Mouse (Mus musculus): Measurements from ENCODE around the gene Dld.

Gene Dld

GRCm38 (mm10) chr12:31294996-31295395, 56.3 kb downstream of the Dld start:
- DNase-seq (ENCODE audit: low read depth, low spot score), result no peak

- no peak for DNase-seq (ENCODE audit: low read depth, low spot score)
These were observed 56.7 kb downstream of the Dld start for GRCm38 (mm10) chr12:31294526-31294925.

GRCm38 (mm10) chr12:31293361-31294142, 57.7 kb downstream of the Dld start:
- no peak for DNase-seq (ENCODE audit: low read depth, low spot score)

- no peak for DNase-seq (ENCODE audit: low read depth, low spot score)
These were observed 60.3 kb downstream of the Dld start for GRCm38 (mm10) chr12:31290951-31291350.

GRCm38 (mm10) chr12:31289046-31289445, 62.2 kb downstream of the Dld start:
- no peak for DNase-seq (ENCODE audit: low read depth, low spot score)

GRCm38 (mm10) chr12:31283617-31284136, 67.6 kb downstream of the Dld start:
- no peak for DNase-seq (ENCODE audit: low read depth, low spot score)

GRCm38 (mm10) chr12:31283131-31283530, 68.1 kb downstream of the Dld start:
- DNase-seq (ENCODE audit: low read depth, low spot score), result no peak

GRCm38 (mm10) chr12:31282241-31282640, 69.0 kb downstream of the Dld start:
- no peak for DNase-seq (ENCODE audit: low read depth, low spot score)

Data from WW6 (cell line).